Mouse (Mus musculus) monocyte, adult 5-6 weeks (primary cell): ENCODE results near the gene Tspo. TPM values are rescaled to one million over a fixed set of nuclear protein-coding genes. Genes with fewer than 3 reads are reported as not detected.

Experiments
- ATAC-seq: fragments of 153-309, 156-312 bp; replicated peaks from 2 replicates; pipeline ENCODE4 v1.8.0; 2017; ENCODE audit warnings: mild to moderate bottlenecking; ENCODE audit not compliant: low TSS enrichment, insufficient number of reproducible peaks, severe bottlenecking, poor library complexity, low FRiP score
- total RNA-seq: library from RNA; stranded (forward); fragments of 200-1000, 200-491, 200-594 nt; gene quantifications from 3 replicates; pipeline ENCODE4 v1.2.3, GENCODE M21; 2017

Tspo gene
- total RNA-seq, 1 experiment from 2014 or later = 34.9 TPM

GRCm38 (mm10) chr15:83573606-83574005 is 10.2 kb downstream of the Tspo start:
- ATAC-seq = no peak

DNA sequence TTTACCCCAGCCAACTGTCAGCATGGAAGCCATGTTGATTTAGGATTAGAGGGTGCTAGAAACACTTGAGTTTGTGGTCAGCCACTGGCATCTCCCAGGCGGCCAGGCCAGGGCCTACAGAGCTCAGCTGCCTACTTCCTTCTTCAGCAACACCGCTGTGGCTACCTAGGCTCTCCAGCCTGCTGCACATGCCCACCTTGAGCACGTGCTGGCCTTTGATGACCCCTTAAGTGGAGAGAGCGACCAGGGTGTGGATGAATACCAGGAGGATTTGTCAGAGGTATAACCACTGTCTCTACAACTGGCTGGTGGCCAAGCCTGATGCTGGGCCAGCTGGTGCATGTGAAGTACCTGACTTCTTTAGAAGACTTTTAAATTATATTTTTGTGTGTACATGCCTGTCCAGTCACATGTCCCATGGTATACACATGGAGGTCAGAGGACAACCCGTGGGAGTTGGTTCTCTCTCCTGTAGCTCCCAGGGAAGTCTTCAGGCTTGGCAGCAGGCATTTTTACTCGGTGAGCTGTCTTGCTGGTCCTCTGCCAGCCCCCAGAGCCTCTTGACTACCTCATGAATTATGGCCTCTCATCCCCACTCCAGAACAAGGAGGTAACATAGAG is 11.4 kb downstream of the Tspo start:
- ATAC-seq = no peak

GRCm38 (mm10) chr15:83575543-83575942 is 12.2 kb downstream of the Tspo start:
- ATAC-seq = no peak

GRCm38 (mm10) chr15:83576651-83577050 is 13.3 kb downstream of the Tspo start:
- ATAC-seq = no peak

- ATAC-seq = no peak
Observed at GRCm38 (mm10) chr15:83582931-83583330, 19.5 kb downstream of the Tspo start.

DNA sequence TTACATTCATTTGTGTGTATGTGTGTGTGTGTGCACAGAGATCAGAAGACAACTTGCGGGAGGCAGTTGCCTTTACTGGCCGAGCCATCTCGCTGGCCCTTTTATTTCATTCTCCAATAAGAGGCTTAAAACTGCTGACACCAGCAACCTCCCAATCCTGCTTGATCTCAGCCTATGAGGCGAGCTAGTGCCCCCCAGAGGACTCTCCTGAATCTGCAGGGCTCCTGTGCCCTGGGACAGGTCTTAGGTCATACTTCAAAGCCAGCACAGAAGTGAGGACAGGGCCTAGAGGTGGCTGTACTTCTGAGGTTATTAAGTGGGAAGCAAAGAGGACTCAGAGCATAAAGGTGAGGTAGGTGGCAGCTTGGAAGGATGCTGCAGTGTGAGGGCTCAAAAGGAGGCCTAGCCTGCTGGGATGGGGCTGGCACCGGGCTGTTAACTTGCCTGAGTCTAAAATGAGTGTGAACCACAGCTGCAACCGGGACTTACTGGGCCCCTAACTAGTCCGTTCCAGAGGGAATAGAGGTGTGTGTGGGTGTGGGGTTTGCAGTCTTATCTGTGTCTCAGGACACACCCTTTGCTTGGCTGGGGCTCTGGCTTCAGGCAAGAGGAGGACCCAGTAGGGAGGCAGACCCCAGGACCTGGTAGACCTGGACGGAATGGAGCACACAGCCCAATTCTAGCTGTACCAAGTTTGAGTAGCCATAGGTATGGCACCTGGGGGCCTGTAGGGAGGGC is 20.2 kb downstream of the Tspo start:
- no peak for ATAC-seq

DNA sequence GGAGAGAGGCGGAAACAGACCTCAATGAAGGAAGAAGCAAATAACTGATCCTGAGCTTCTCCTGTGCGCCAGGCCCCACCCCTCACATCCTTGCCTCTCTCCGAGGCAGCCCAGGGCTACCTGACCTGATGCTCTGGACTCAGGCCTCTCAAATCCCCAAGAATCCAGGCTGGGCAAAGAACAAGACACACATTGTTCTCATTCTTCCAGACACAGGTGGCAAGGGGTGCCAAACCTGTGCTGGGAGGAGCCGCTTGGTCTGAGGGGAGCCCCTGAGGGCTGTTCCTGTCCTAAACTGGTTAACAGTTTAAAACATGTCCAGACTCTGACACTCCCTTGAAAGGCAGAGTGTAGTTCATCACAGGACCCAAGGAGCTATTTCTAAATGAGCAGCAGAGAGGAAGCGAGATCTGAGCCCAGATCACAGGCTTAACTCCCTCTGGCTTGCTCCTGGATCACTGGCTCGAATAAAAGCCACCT is 21.4 kb downstream of the Tspo start:
- ATAC-seq = no peak

DNA sequence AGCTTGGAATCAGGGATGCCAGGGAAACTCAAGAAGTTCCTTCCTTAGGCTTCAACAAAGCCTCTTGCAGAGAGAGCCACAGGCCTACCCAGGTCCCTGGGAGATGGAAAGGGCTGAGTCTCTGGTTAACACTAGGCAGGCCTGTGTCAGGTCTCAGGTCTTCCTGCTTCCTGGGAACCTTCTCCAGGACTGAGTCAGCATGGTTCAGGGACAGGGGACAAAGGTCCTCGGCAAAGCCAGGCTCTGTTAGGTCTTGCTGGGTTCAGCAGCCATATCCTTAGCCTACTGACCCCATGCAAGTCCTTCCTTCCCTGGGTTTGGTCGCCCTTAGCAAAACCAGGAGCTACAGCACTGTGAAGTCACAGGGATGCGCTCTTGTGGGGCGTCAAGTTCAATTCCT is 27.4 kb downstream of the Tspo start:
- no peak for ATAC-seq

GRCm38 (mm10) chr15:83591758-83592157 is 28.4 kb downstream of the Tspo start:
- ATAC-seq = no peak

DNA sequence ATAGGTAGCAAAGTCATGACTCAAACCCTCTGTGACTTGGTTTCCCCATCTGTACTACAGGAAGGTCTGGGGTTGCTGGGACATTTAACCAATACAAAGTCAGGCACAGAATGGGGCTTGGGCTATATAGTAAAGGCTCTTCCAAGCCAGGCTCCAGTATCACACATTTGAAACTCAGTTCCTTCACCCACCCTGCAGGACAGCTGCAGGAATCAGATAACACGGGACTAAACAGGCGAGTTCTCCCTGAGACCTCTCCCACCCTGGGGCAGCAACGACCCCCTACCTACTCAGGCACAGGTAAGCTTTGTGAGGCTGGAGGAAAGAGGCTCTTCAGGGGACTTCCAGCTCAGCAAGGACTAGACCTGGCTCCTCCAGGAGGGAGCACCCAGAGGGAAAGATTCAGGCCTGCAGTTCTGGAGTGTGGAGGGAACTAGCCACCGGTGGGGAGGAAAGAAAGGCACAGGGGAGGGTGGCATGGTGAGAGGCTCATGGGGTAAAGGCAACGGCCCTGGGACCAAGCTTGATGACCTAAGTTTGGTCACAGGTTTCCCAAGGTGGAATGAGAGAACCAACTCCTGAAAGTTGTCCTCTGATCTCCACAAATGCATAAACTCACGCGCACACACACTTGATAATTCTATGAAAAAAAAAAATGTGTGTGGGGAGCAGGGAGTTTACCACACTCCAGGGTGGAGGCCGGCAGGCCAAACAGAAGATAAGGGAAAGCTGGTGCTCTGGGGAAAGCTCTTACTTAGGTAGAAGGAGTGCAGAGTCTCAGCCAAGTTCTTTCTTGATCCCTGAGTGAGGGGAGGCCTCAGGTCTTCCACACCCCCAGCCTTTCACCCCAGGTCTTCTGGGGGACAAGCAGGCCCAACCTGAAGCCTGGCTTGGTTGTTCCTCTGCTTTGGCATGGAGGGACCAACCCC is 29.1 kb downstream of the Tspo start:
- ATAC-seq = no peak

GRCm38 (mm10) chr15:83593189-83593585 is 29.8 kb downstream of the Tspo start:
- ATAC-seq = no peak

DNA sequence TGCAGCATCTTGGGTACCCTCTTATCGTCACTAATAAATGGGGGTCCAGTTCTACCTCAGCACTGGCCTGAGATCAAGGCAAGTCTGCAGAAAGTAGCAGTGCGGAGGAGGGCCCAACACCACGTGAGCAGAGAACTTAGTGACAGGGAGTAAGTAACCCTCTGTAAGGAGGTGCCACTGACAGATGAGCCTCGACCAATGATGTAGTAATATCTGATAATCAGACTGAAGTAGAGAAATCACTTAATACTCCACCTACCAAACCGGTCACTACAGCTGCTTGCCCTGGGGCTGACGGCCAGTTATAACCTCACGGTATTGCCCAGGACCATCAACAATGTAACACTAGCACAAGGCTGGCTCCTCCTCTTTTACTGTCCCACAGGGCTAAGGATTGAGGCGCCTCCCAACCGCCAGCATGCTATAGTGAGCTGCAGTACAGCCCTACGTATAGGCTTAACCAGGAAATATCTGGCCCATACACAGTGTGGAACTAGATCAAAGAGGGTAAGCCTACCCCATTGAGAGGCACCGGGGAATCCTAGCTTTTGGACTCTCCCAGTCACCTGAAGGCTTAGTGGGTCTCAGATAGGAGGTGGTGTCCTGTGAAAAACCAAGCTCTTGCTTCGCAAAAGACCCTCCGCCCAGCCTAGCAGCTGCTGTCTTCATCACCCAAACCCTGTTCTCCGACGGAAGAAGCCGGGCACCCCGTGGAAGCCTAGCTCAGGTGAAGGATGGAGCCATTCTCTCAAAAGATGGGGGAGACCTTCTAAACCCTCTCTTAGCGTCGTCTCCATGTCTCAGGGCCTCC is 30.5 kb downstream of the Tspo start:
- no peak for ATAC-seq

- peak; percentile 67 for ATAC-seq
Observed at GRCm38 (mm10) chr15:83594513-83595363, 31.3 kb downstream of the Tspo start, which contains the start of gene Ttll12. TSS of gene Ttll12 (minus strand) at chr15:83595157.

GRCm38 (mm10) chr15:83595364-83595711 is 31.9 kb downstream of the Tspo start:
- ATAC-seq = no peak

GRCm38 (mm10) chr15:83596833-83597232 is 33.4 kb downstream of the Tspo start:
- no peak for ATAC-seq

DNA sequence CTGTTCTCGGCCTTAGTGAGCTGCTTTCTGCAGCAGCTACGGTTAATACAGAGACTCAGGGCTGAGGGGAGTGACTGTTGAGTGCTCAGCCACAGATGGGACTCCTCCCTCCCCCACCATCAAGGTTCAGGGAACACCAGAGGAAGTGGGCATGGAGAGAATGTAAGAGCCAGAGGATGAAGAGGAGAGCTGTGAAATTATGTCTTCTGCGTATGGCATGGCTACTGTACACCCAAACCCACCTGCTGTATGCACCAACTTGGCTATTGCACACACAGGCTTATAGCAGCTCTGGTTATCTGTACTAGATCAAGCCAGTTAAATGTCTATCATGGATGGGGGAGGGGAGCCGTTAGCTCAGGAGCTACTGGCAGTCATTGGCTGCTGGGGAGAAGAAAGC is 37.8 kb downstream of the Tspo start:
- ATAC-seq = no peak

- ATAC-seq = peak; percentile 72
Observed at GRCm38 (mm10) chr15:83602372-83603045, 39.1 kb downstream of the Tspo start.
